Mouse (Mus musculus) intestine, postnatal 0 days (tissue): ENCODE results near the gene Gng2. TPM values are rescaled to one million over a fixed set of nuclear protein-coding genes. Genes with fewer than 3 reads are reported as not detected.

Experiments
- ATAC-seq: fragments of 200-750 bp; cut with Nextera tagmentation; 2 replicates; pipeline ENCODE4 v1.8.0; 2017; ENCODE audit warnings: mild to moderate bottlenecking, moderate TSS enrichment, moderate library complexity
- H3K27ac ChIP-seq: fragments of 300-500 bp; sonication (generic); 2 replicates; pipeline ENCODE4 v1.5.1; 2014; ENCODE audit warnings: mild to moderate bottlenecking, low read depth, low read length, moderate library complexity
- H3K27me3 ChIP-seq: fragments of 300-500 bp; sonication (generic); replicated peaks from 2 replicates; pipeline ENCODE4 v1.6.1; 2014; ENCODE audit warnings: low read length, mixed read lengths; ENCODE audit not compliant: control insufficient read depth, insufficient read depth
- H3K36me3 ChIP-seq: fragments of 300-500 bp; sonication (generic); 2 replicates; pipeline ENCODE4 v1.6.1; 2014; ENCODE audit warnings: mild to moderate bottlenecking, moderate library complexity; ENCODE audit not compliant: control insufficient read depth, insufficient read depth
- H3K4me1 ChIP-seq: fragments of 300-500 bp; sonication (generic); replicated peaks from 2 replicates; pipeline ENCODE4 v1.6.1; 2014; ENCODE audit warnings: antibody characterized with exemption, low read length, mixed read lengths; ENCODE audit not compliant: control insufficient read depth, insufficient read depth
- H3K4me2 ChIP-seq: fragments of 300-500 bp; sonication (generic); replicated peaks from 2 replicates; pipeline ENCODE4 v1.6.1; 2014; ENCODE audit warnings: low read depth, mild to moderate bottlenecking, moderate library complexity
- H3K4me3 ChIP-seq: fragments of 300-500 bp; sonication (generic); 2 replicates; pipeline ENCODE4 v1.5.1; 2014; ENCODE audit warnings: low read depth, low read length
- H3K9ac ChIP-seq: fragments of 300-500 bp; sonication (generic); 2 replicates; pipeline ENCODE4 v1.6.1; 2014; ENCODE audit warnings: mild to moderate bottlenecking, low read depth, low read length
- H3K9me3 ChIP-seq: fragments of 300-500 bp; sonication (generic); 2 replicates; pipeline ENCODE4 v1.6.1; 2016; ENCODE audit warnings: mixed run types; ENCODE audit not compliant: control insufficient read depth
- CTCF ChIP-seq: sonication (generic); IDR thresholded peaks from 2 replicates; pipeline ENCODE4 v1.5.1; 2016; ENCODE audit warnings: low read depth, mild to moderate bottlenecking, control low read depth, antibody characterized with exemption, moderate library complexity
- WGBS: fragments of 180-500 bp; shearing (Covaris S2); extraction: QIAGEN DNeasy Blood & Tissue Kit; methylation state at CpG from one replicate; pipeline ENCODE4 v1.1.7; 2014; 5-methylcytosine and 5-hydroxymethylcytosine counted together
- polyA plus RNA-seq: library from polyadenylated mRNA; unstranded; fragments of >200 nt; fragmentation: Nextera tagmentation; extraction: Ambion mirVana; gene quantifications from 2 replicates; pipeline ENCODE4 v1.2.1, GENCODE M21; 2015

Gng2 gene
- 22.2 and 22.6 TPM in 2 replicates for polyA plus RNA-seq

DNA sequence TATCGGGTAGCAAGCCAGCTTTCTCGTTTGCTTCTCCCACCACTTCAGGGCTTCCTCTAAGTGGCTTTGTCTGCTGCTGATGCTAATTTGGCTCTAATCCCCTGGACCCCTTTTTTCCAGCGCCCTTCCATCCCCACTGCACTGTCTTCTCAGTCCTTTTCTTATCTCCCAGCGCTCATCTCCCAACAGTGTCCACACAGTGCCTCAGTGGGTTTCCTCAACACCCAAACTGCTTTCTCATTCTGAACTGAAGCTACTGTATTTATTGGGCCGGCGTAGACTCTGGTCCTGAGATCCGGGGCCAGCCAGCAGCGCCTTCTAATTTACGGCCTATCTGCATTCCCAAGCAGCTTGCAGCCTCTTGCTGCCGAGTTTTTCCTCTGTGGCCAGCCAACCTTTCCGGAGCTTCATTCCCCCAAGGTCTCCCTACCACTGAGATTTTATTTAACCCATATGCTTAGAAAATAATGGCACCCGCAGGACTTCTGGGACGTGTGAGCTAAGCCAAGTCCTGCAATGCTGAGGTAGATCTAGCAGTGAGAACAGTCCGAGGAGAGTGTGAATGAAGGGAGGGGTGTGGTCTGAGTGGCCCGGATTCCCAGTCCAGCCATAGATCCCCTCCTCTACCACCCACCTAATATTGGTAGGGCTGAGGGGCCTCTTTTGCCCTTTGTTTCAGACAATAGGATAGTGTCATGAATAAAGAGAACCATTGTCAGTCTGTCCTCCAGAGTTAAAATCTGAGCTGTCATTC lies at the start of gene Gng2:
TSS of gene Gng2 (minus strand) at position 357 of the 754 bp plus-strand sequence.
- Histone ChIP-seq H3K27ac (peak within 1 kb of the TSS; percentile 54), H3K36me3 (no peaks in the 10 kb centered on the region), H3K9me3 (no peaks in the 10 kb centered on the region), H3K9ac (peak within 1 kb of the TSS; percentile 34; the same call in 1 of the 2 replicates), H3K4me1 (no peaks in the 10 kb centered on the region), H3K27me3 (no peaks in the 10 kb centered on the region), H3K4me3 (peak within 1 kb of the TSS; percentile 45), H3K4me2 (peak within 1 kb of the TSS; percentile 66)
- peak; percentile 31; the same call in 1 of the 2 replicates for ATAC-seq
- WGBS, result 22% methylated on average over 15 of the region's 15 CpGs
- no peak for TF ChIP-seq CTCF

- Histone ChIP-seq H3K27me3 (no peaks in the 10 kb centered on the region), H3K27ac (no peak overlapping the region), H3K9ac (no peak overlapping the region), H3K4me3 (no peak overlapping the region), H3K4me1 (0 out of 2 replicates have a peak, but pooled peaks cover 3% of the 10 kb centered on the region), H3K4me2 (no peak overlapping the region), H3K9me3 (no peaks in the 10 kb centered on the region), H3K36me3 (no peaks in the 10 kb centered on the region)
- ATAC-seq, result no peak
- 59% methylated on average over 6 of the region's 6 CpGs for WGBS
- TF ChIP-seq CTCF, result no peak
Measured at GRCm38 (mm10) chr14:20024888-20025719, 47.7 kb upstream of the Gng2 start.

DNA sequence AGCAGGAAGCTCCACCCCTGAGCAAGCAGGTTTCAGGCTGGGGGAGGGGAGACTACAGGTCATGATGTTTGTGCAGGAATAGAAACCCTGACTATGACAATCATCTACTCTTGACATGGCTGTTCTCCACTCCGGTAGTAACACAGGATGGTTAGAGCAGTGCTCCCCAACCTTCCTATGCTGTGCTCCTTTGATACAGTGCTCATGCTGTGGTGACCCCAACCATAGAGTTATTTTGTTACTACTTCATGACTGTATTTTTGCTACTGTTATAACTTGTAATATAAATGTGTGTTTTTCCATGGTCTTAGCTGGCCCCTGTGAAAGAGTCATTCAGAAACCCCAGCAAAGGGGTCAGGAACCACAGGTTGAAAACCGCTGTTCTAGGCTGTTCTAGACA lies 46.5 kb upstream of the Gng2 start:
- no peak for TF ChIP-seq CTCF
- no peak overlapping the region for H3K27ac ChIP-seq
- 0 out of 2 replicates have a peak, but pooled peaks cover 3% of the 10 kb centered on the region for H3K4me1 ChIP-seq
- no peaks in the 10 kb centered on the region for H3K36me3 ChIP-seq
- ATAC-seq, result no peak
- no peak overlapping the region for H3K4me3 ChIP-seq
- H3K4me2 ChIP-seq, result no peak overlapping the region
- WGBS, result 91% methylated on average over 2 of the region's 2 CpGs
- no peaks in the 10 kb centered on the region for H3K9me3 ChIP-seq
- no peak overlapping the region for H3K9ac ChIP-seq
- no peaks in the 10 kb centered on the region for H3K27me3 ChIP-seq

DNA sequence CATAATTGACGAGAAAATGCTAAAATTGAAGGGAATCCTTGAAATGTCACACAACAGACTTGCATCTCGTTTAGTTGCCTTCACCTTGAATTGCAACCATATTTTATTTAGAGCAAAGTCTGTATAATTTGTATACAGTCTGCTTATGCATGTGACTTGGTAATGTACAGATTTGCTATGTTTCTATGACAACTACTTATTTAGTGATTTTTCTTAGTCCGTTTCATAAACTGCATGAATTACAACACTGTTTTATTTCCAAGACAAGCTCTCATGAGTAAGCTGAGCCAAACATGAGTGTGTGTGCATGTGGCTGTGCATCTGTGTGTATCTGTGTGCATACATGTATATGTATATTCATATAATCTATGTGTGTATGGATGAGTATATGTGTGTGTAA lies 42.1 kb upstream of the Gng2 start:
- Histone ChIP-seq H3K9me3 (no peaks in the 10 kb centered on the region), H3K4me2 (no peak overlapping the region), H3K4me1 (0 out of 2 replicates have a peak, but pooled peaks cover under 1% of the 10 kb centered on the region), H3K27ac (no peak overlapping the region), H3K36me3 (no peaks in the 10 kb centered on the region), H3K9ac (no peak overlapping the region), H3K27me3 (no peaks in the 10 kb centered on the region), H3K4me3 (no peak overlapping the region)
- 66% methylated on average over 3 of the region's 3 CpGs for WGBS
- no peak for TF ChIP-seq CTCF
- ATAC-seq, result no peak

DNA sequence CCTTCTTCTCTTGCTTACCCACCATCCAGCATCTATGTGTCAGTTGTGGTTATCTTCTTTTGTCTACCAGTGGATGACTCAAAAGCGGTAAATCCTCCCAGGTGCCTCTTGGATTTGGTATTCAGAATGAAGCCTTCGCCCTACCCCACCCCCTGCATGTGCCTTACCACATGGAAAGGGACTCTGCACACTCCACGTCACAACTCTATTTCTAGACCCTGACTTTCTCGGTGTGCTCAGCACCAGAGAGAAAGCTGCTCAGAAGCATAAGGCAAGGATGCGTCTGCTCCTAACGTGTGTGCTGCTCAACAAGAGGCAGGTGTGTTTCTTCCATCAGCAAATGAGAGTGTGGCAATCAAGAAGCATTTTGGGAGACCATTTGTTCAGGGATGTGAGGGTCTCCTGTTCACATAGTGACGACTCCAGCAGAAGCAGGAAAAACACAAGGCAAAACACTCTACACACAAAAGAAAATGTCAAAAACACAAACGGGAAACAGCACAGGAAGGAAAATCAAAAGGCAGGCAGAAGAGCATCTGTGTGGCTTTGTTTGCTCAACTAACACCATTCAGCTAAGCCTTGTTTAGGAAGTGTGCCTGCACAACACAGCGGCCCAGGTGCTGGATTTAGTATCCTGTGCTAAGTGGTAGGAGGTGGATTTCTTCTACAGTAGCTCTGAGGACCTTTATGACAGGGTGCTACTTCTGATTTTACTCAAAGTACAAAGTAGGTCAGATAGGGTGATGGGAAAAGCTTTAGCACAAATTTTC lies 35.3 kb upstream of the Gng2 start:
- TF ChIP-seq CTCF, result no peak
- no peaks in the 10 kb centered on the region for H3K27me3 ChIP-seq
- H3K4me2 ChIP-seq, result no peak overlapping the region
- H3K4me3 ChIP-seq, result no peak overlapping the region
- no peak overlapping the region for H3K9ac ChIP-seq
- no peaks in the 10 kb centered on the region for H3K4me1 ChIP-seq
- H3K27ac ChIP-seq, result no peak overlapping the region
- H3K9me3 ChIP-seq, result no peaks in the 10 kb centered on the region
- no peaks in the 10 kb centered on the region for H3K36me3 ChIP-seq
- ATAC-seq, result no peak
- WGBS, result 63% methylated on average over 9 of the region's 9 CpGs

GRCm38 (mm10) chr14:20007446-20007845 lies 30.0 kb upstream of the Gng2 start:
- H3K9ac ChIP-seq, result no peak overlapping the region
- H3K27me3 ChIP-seq, result no peaks in the 10 kb centered on the region
- H3K9me3 ChIP-seq, result no peaks in the 10 kb centered on the region
- no peaks in the 10 kb centered on the region for H3K4me1 ChIP-seq
- no peak overlapping the region for H3K4me3 ChIP-seq
- TF ChIP-seq CTCF, result no peak
- no peak overlapping the region for H3K4me2 ChIP-seq
- no peak for ATAC-seq
- no peak overlapping the region for H3K27ac ChIP-seq
- no peaks in the 10 kb centered on the region for H3K36me3 ChIP-seq
- WGBS, result 70% methylated on average over 3 of the region's 3 CpGs
